Mouse (Mus musculus) WW6 (cell line): ENCODE results near the gene Ptch2.

Source experiments
- DNase-seq: peaks from one replicate; pipeline ENCODE4 v3.0.0-alpha.2; 2013; ENCODE audit warnings: low read depth, low spot score

Ptch2 gene

GRCm38 (mm10) chr4:117104672-117105071 lies 8.8 kb downstream of the Ptch2 start:
- DNase-seq, result no peak

DNA sequence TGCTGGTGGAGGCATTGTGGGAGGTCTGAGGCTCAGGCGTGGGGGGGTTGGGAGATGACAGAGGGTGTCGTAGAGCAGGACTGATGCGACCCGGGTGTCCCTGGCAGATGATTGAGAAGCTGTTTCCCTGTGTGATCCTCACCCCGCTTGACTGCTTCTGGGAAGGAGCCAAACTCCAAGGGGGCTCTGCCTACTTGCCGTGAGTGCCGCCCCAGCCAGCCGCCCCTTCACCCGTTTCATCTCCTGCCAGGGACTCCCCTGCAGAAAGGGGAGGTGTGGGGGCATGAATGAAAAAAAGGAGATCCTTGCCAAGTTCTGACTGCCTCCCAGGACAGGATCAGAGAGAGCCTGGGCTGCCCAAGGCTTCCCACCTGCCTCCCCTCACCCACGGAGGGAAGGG lies 9.3 kb downstream of the Ptch2 start:
- DNase-seq, result no peak

- no peak for DNase-seq
These were observed 12.1 kb downstream of the Ptch2 start for GRCm38 (mm10) chr4:117107813-117108523.

DNA sequence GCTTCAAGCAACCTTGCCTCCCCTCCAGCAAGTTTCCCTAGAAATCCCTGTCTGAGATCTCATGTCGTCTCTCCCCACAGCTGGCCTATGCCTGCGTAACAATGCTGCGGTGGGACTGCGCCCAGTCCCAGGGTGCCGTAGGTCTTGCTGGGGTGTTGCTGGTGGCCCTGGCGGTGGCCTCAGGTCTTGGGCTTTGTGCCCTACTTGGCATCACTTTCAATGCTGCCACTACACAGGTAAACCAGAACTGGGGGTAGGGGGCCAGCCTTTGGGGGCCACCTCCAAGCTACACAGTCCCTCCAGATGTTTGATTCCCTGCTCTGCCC lies 12.6 kb downstream of the Ptch2 start:
- no peak for DNase-seq

- DNase-seq, result no peak
These were observed 13.5 kb downstream of the Ptch2 start for GRCm38 (mm10) chr4:117109330-117109729.

- no peak for DNase-seq
These were observed 14.4 kb downstream of the Ptch2 start for GRCm38 (mm10) chr4:117110249-117110648.

DNA sequence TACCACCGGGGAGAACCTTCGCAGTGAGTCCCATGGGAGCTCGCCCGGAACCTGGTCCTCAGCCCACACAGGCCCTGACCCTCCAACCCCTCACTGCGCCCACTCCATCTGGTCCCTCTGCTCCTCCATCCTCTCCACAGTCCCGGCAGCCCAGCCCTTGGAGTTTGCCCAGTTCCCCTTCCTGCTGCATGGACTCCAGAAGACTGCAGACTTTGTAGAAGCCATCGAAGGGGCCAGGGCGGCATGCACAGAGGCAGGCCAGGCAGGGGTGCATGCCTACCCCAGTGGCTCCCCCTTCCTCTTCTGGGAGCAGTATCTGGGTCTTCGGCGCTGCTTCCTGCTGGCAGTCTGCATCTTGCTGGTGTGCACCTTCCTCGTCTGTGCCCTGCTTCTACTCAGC lies 15.1 kb downstream of the Ptch2 start:
- DNase-seq, result no peak

GRCm38 (mm10) chr4:117113237-117113636 lies 17.4 kb downstream of the Ptch2 start:
- DNase-seq, result no peak

- no peak for DNase-seq
These were observed 19.7 kb downstream of the Ptch2 start for GRCm38 (mm10) chr4:117115592-117115991.

DNA sequence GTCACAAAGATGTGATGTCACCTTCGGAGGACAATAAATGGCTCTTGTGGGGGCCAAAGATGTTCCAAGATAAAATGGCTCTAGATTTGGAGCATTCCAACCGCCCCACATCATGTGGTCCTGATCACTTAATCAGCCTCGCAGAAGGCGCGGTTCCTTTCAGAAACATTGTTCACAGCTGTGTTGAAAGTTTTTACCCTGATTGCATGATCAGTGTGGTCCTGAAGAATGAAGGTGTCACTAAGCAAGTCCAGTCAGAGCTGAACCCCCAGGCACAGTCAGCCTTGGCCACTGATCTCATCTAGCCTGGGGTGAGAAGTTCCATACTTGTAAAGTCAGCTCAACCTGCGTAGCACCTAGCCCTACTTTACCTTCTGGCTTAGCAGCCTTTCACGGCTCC lies 22.1 kb downstream of the Ptch2 start:
- DNase-seq, result no peak

- DNase-seq, result no peak
These were observed 23.8 kb downstream of the Ptch2 start for GRCm38 (mm10) chr4:117119636-117120035.

DNA sequence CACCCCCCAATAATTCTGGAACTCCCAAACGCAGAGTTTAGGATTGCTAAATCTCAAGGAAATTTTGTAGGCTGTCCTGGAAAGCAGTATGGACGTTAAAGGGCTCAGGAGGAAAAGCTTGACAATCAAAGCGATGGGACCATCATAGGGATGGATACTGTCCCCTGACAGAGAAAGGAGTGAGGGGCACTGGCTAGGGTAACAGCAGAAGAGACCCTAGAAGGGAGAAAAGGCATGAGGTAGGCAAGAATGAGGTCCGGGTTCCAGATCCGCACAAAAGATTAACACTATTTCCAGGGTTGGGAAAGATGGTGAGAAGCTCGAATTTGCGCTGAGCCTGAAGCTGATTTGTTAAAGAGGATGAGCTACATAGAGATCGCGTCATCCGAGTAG lies 24.2 kb downstream of the Ptch2 start:
- no peak for DNase-seq

GRCm38 (mm10) chr4:117120445-117121414 lies 24.9 kb downstream of the Ptch2 start:
- peak; percentile 86 for DNase-seq

DNA sequence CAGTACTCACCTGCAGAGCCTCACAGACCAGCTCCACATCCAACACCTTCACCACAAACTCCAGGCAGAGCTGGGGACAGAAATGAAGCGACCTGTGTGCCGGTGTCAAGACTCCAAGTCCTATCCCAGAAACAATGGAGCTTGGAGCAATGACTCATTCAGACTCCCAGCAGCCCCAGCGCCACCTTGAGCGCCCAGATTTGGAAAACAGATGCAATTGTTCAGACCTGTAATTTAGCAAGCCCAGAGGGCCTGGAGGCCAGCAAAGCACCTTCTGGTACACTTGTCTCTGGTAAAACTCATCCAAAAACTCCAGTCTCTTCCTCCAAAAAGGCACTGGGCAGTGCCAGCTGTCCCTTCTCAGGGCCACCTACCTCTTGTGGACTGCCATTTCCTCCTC lies 26.3 kb downstream of the Ptch2 start:
- DNase-seq, result no peak

DNA sequence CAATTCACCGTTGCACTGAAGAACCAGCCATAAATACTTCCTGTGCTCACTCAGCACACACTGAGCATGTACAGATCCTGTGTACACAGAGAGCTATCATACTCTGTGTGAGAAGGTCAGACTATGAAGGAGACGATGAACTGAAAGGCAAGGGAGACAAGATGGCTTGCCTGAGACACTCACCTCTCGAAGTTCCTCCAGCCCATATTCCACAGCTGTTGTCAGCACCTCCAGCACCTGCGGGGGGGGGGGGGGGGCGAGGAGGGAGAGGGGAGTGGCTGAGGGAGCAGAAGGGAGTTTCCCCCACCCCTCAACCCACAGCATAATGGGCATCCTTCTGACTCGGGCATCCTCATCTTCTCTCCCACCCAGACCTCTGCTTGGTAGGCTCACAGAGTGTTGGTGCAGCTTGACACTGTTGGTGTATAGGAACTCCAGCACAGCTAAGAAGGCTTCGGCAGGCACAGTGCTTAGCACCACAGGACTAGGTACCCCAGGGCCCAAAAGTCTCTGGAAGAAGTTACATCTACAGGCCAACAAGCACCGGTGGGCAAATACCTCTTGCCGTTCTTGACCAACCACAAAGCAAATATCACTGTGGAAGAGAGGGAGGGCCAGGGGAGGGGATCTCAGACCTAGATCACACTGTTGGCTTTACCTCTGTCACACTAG lies 27.8 kb downstream of the Ptch2 start:
- no peak for DNase-seq

- no peak for DNase-seq
These were observed 28.3 kb downstream of the Ptch2 start for GRCm38 (mm10) chr4:117124218-117124517.

DNA sequence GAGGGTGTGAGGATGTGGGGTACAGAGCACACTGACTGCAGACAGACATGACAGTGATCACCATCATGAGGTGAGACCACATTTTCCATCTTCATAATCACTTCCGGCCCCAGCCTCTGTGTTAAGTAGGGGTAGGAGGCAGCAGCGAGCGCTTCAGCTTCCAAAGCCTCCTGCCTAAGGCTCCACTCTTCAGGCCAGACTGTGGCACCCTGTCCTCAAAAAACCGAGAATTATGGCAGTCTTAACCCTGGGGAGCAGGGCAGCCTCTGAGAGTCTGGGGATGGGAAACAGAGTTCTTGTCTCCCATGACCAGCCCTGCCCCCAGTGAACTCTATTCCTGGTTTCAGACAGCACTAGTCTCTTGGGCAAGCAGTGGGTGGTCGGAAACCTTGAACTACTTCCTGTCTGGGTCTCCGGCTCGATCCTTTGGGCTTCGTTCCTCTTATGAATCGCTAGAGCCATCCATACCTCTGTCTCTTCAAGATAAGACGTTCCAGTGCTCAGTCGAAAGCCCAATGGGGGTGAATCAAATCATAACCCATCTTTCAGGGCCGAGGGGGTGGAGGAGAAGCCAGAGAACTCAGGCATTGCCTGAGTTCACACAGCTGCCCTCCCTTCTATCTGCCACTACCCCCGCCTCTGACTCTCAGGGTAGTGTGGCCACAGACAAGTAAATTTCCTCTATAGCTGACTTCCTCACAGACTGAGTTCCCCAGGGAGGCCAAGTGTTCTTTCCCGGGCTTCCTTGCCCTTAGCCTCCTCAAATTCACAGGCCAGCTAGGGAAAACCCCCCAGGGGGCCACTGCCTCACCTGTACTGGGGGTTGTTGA lies 28.9 kb downstream of the Ptch2 start:
- DNase-seq, result no peak

DNA sequence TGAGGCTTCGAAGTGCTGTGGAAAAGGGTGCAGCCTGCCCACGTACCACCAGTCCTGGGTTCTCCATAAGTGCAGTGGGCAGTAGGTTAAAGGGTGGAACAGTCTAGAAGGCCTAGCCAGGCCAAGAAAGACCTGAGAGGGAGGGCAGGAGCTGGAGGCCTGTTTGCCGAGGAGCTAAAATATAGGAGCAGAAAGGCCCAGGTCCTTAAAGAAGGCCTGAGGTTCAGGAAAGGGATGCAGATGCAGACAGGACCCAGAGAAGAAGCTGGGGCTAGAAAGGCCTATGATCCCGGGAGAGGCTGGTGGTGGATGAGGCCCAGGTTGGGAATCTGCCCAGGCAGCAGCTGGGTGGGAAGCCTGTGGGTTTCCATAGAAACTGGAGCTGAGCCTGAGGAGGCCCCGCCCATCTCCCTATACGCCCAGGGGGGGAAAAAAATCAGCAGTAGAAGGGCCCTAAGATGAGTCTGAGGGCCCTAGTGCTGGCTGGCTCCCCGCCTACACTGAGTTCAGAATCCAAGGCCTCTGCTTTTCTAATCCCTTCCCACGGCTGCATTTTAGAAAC lies 29.6 kb downstream of the Ptch2 start, which contains the start of gene Btbd19:
Gene Btbd19 (minus strand): TSS at position 378 of the 562 bp plus-strand sequence.
- no peak for DNase-seq

DNA sequence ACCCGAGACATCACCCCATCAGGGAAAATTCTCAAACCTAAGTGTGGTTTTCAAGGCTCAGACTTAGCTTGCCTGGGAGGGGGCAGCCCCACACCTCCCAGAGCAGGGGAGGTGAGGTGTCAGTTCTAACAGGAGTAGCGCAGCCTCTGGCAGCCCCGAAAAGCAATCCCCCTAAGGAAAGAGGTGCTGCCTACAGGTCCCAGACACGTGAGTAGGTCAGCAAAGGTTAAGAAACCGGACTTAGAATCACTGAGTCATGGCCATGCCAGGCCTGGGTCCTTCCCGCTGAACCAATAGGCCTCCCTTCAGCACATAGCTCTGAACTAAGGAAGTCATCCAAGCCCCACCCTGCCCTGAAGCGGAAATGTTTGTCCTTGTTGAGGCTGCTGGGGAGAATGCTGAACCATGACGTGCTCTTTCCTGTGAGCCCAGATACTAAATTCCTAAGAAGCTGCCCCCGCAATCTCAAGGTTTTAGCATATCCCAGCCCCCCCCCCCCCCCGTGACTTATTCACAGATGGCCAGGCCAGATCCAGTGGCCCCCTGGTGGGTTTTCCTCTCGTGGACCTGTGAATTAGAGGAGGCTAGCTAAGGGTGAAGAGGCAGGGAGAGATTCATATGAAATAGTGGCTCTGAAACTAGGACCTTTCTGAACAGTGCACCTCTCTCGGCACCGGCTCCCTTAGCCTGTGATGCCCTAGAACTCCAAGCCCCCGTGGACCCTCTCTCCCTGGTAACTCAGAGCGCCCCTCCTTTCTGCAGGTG lies 30.2 kb downstream of the Ptch2 start:
- DNase-seq, result peak; percentile 85

DNA sequence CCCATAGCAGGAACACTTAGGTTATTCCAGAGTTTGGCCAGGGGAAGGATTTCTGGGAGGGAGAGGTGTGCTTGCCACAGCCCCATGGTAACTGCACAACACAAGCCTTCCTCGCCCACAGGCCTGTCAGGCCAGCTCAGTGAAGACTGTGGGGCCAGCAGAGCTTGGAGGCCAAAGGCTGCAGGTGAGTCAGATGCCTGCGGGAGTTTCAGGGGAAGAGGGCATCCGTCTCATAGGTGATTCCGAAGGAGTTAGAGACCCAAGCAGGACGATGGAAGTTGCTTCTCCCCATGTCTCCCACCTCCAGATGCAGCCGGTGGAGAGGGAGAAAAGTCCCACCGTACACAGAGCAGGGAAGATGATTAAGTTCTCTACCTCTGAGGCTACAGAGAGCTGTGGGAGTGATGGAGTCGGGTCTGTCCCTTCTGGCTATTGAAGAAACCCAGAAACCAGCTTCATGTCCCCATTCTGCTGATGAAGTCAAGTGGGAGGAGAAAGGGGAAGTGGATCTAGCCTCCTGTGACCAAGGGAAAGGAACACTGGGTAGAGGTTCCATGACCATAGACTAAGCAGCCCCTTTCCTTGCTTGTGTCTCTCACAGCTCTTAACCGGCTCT lies 30.9 kb downstream of the Ptch2 start, which contains the start of gene Tctex1d4:
Gene Tctex1d4 (plus strand): TSS at position 120 of the 616 bp plus-strand sequence.
- no peak for DNase-seq
